Mouse (Mus musculus) bone marrow, adult 2 months (tissue): Measurements from ENCODE around the gene Kyat1. TPM values are rescaled to one million over a fixed set of nuclear protein-coding genes. Genes with fewer than 3 reads are reported as not detected.
A peak's percentile ranks its signal among the peaks of the same experiment; 100 is the strongest.

Source experiments
- H3K27ac ChIP-seq: fragments of 200-500 bp; 2 replicates; pipeline ENCODE4 v1.5.1; 2012; ENCODE audit warnings: low read depth, mild to moderate bottlenecking, control low read depth, inconsistent platforms, low read length; ENCODE audit not compliant: control insufficient read depth, poor library complexity, insufficient read depth
- H3K4me1 ChIP-seq: fragments of 200-500 bp; 2 replicates; pipeline ENCODE4 v1.6.1; 2011; ENCODE audit warnings: low read length; ENCODE audit not compliant: control insufficient read depth, insufficient read depth
- H3K4me3 ChIP-seq: fragments of 200-500 bp; replicated peaks from 2 replicates; pipeline ENCODE3; 2011; ENCODE audit warnings: mild to moderate bottlenecking, low read depth, low read length, control low read depth; ENCODE audit not compliant: control insufficient read depth
- CTCF ChIP-seq: fragments of 200-500 bp; IDR thresholded peaks from 2 replicates; pipeline ENCODE4 v1.5.1; 2011; ENCODE audit warnings: low read length, control low read depth; ENCODE audit not compliant: control insufficient read depth, insufficient read depth
- POLR2A ChIP-seq: fragments of 200-500 bp; IDR thresholded peaks from 2 replicates; pipeline ENCODE4 v1.6.1; 2011; ENCODE audit warnings: low read depth, mild to moderate bottlenecking, control low read depth, low read length, borderline replicate concordance; ENCODE audit not compliant: control insufficient read depth
- WGBS: fragments of 180-500 bp; shearing (Covaris S2); methylation state at CpG from one replicate; pipeline ENCODE4 v1.1.7; 2018; 5-methylcytosine and 5-hydroxymethylcytosine counted together
- polyA plus RNA-seq: library from polyadenylated mRNA; stranded (reverse); fragments of >200 nt; gene quantifications from 2 replicates; pipeline ENCODE4 v1.2.4, GENCODE M21; 2011; ENCODE audit warnings: low replicate concordance; ENCODE audit not compliant: missing spikeins, insufficient read depth, insufficient read length

Kyat1 gene
- polyA plus RNA-seq, 1 experiment = 6.5 TPM

GRCm38 (mm10) chr2:30236426-30237198, 31.0 kb upstream of the Kyat1 start:
- Histone ChIP-seq H3K27ac (peak overlapping the region; percentile 89), H3K4me3 (peak overlapping the region; percentile 93), H3K4me1 (peaks cover 5% of the 10 kb centered on the region; the same call in 1 of the 2 replicates)
- no peak for TF ChIP-seq CTCF
- no peak for TF ChIP-seq POLR2A
- WGBS = 4% methylated on average over 18 of the region's 18 CpGs

GRCm38 (mm10) chr2:30235593-30235992, 29.9 kb upstream of the Kyat1 start:
- 22% methylated on average over 5 of the region's 5 CpGs for WGBS
- H3K27ac ChIP-seq = no peak overlapping the region
- no peak overlapping the region for H3K4me3 ChIP-seq
- TF ChIP-seq CTCF = no peak
- no peak for TF ChIP-seq POLR2A
- peaks cover 5% of the 10 kb centered on the region; the same call in 1 of the 2 replicates for H3K4me1 ChIP-seq

- 89% methylated on average over 5 of the region's 5 CpGs for WGBS
- Histone ChIP-seq H3K4me3 (no peak overlapping the region), H3K27ac (no peak overlapping the region), H3K4me1 (no peaks in the 10 kb centered on the region)
- no peak for TF ChIP-seq CTCF
- no peak for TF ChIP-seq POLR2A
Measured at GRCm38 (mm10) chr2:30216293-30216692, 10.6 kb upstream of the Kyat1 start.

- H3K27ac ChIP-seq = no peak overlapping the region
Measured at GRCm38 (mm10) chr2:30215493-30215892, 9.8 kb upstream of the Kyat1 start.

GRCm38 (mm10) chr2:30214745-30215144, 9.1 kb upstream of the Kyat1 start:
- TF ChIP-seq POLR2A (no peak), CTCF (no peak)
- H3K4me1 ChIP-seq = no peaks in the 10 kb centered on the region
- H3K27ac ChIP-seq = no peak overlapping the region
- no peak overlapping the region for H3K4me3 ChIP-seq
- 83% methylated on average over 3 of the region's 3 CpGs for WGBS

More at GRCm38 (mm10) chr2:30215493-30215892, 9.8 kb upstream of the Kyat1 start:
- TF ChIP-seq CTCF = no peak
- no peak for TF ChIP-seq POLR2A
- no peaks in the 10 kb centered on the region for H3K4me1 ChIP-seq
- no peak overlapping the region for H3K4me3 ChIP-seq
- WGBS = 88% methylated on average over 6 of the region's 6 CpGs

- H3K4me1 ChIP-seq = no peaks in the 10 kb centered on the region
- H3K4me3 ChIP-seq = no peak overlapping the region
- H3K27ac ChIP-seq = no peak overlapping the region
- WGBS = 81% methylated on average over 1 of the region's 1 CpGs
- no peak for TF ChIP-seq POLR2A
- no peak for TF ChIP-seq CTCF
Measured at GRCm38 (mm10) chr2:30212951-30213350, 7.3 kb upstream of the Kyat1 start.

- TF ChIP-seq POLR2A (no peak), CTCF (no peak)
- Histone ChIP-seq H3K4me1 (no peaks in the 10 kb centered on the region), H3K27ac (no peak overlapping the region), H3K4me3 (no peak overlapping the region)
- WGBS = 75% methylated on average over 4 of the region's 4 CpGs
Measured at GRCm38 (mm10) chr2:30212169-30212545, 6.5 kb upstream of the Kyat1 start.

GRCm38 (mm10) chr2:30211408-30212168, 5.9 kb upstream of the Kyat1 start:
- H3K27ac ChIP-seq = no peak overlapping the region
- no peak overlapping the region for H3K4me3 ChIP-seq
- 89% methylated on average over 6 of the region's 6 CpGs for whole genome bisulfite sequencing
- TF ChIP-seq CTCF (no peak), POLR2A (no peak)
- no peaks in the 10 kb centered on the region for H3K4me1 ChIP-seq
